Mouse (Mus musculus): ENCODE measurements at regions not wholly inside any gene's neighbourhood (a gene's known extent, or its start where the extent isn't known, plus 50 kb on each side); places are given as distances from the start of the nearest gene placed in this dataset.
A peak's percentile ranks its signal among the peaks of the same experiment; 100 is the strongest.

- no peak for DNase-seq
Observed at GRCm38 (mm10) chr1:71942145-71942544, 270.0 kb downstream of the Mreg start.

GRCm38 (mm10) chr1:71941688-71942087 is 270.4 kb downstream of the Mreg start:
- peak; percentile 10 to 51 for DNase-seq

- DNase-seq = peak in 1 of 2 experiments; percentile 11
Observed at GRCm38 (mm10) chr1:71940900-71941299, 271.2 kb downstream of the Mreg start.

- DNase-seq = peak in 1 of 2 experiments; percentile 32
Observed at GRCm38 (mm10) chr1:71938323-71939007, 273.6 kb downstream of the Mreg start.

GRCm38 (mm10) chr1:71937922-71938321 is 274.2 kb downstream of the Mreg start:
- DNase-seq = no peak

GRCm38 (mm10) chr1:71937168-71937567 is 274.9 kb downstream of the Mreg start:
- no peak for DNase-seq

GRCm38 (mm10) chr1:71936501-71937129 is 275.5 kb downstream of the Mreg start:
- no peak for DNase-seq

GRCm38 (mm10) chr1:71925501-71925900 is 272.5 kb upstream of the Fn1 start:
- no peak for DNase-seq

GRCm38 (mm10) chr1:71924884-71925283 is 271.9 kb upstream of the Fn1 start:
- no peak for DNase-seq

GRCm38 (mm10) chr1:71923731-71924130 is 270.7 kb upstream of the Fn1 start:
- no peak for DNase-seq

- no peak for DNase-seq
Observed at GRCm38 (mm10) chr1:71921456-71921855, 268.5 kb upstream of the Fn1 start.

- DNase-seq = no peak
Observed at GRCm38 (mm10) chr1:71919891-71920290, 266.9 kb upstream of the Fn1 start.

- no peak for DNase-seq
Observed at GRCm38 (mm10) chr1:71917021-71917420, 264.0 kb upstream of the Fn1 start.

- DNase-seq = peak in 1 of 2 experiments; percentile 24
Observed at GRCm38 (mm10) chr1:71914439-71914838, 261.4 kb upstream of the Fn1 start.

GRCm38 (mm10) chr1:71913221-71913620 is 260.2 kb upstream of the Fn1 start:
- no peak for DNase-seq

GRCm38 (mm10) chr1:71912441-71912840 is 259.4 kb upstream of the Fn1 start:
- no peak for DNase-seq

- no peak for DNase-seq
Observed at GRCm38 (mm10) chr1:71910125-71910524, 257.1 kb upstream of the Fn1 start.

- peak in 1 of 2 experiments; percentile 40 for DNase-seq
Observed at GRCm38 (mm10) chr1:71909508-71910124, 256.6 kb upstream of the Fn1 start.

GRCm38 (mm10) chr1:71904376-71904948 is 251.5 kb upstream of the Fn1 start:
- no peak for DNase-seq

- no peak for DNase-seq
Observed at GRCm38 (mm10) chr1:71900106-71901074, 247.4 kb upstream of the Fn1 start.

GRCm38 (mm10) chr1:71899128-71899527 is 246.1 kb upstream of the Fn1 start:
- DNase-seq = no peak

- no peak for DNase-seq
Observed at GRCm38 (mm10) chr1:71898198-71898597, 245.2 kb upstream of the Fn1 start.
